Mouse (Mus musculus): ENCODE measurements at regions not wholly inside any gene's neighbourhood (a gene's known extent, or its start where the extent isn't known, plus 50 kb on each side); places are given as distances from the start of the nearest gene placed in this dataset.

- TF ChIP-seq CTCF (IDR thresholded peaks at IDR 0.05 in 2 of 3, conservative IDR thresholded peaks at IDR 0.05 in 1 of 3; ENCODE audit: control insufficient read depth in 1 of 3, insufficient read depth in 1 of 3, low read depth in 2 of 3, low read length in 3 of 3, poor library complexity in 1 of 3, severe bottlenecking in 1 of 3) (no peak), POLR2A (IDR thresholded peaks at IDR 0.05; ENCODE audit: control insufficient read depth in 1 of 2, insufficient read depth in 1 of 2, low read depth in 1 of 2, low read length in 2 of 2, poor library complexity in 1 of 2) (no peak), SIN3A (IDR thresholded peaks at IDR 0.05; ENCODE audit: low read length) (no peak), MXI1 (IDR thresholded peaks at IDR 0.05; ENCODE audit: low read depth, low read length) (no peak), TAL1 (IDR thresholded peaks at IDR 0.05; ENCODE audit: low read length) (no peak), CHD2 (IDR thresholded peaks at IDR 0.05; ENCODE audit: low read length) (no peak), MEF2A (IDR thresholded peaks at IDR 0.05; ENCODE audit: extremely low read depth, insufficient replicate concordance, low read depth, low read length, poor library complexity, severe bottlenecking) (no peak), POLR2AphosphoS5 (IDR thresholded peaks at IDR 0.05; ENCODE audit: borderline replicate concordance, low read depth, low read length) (no peak), MYC (IDR thresholded peaks at IDR 0.05; ENCODE audit: low read depth, low read length) (no peak), ZC3H11A (IDR thresholded peaks at IDR 0.05; ENCODE audit: low read depth, low read length) (no peak), BHLHE40 (IDR thresholded peaks at IDR 0.05; ENCODE audit: borderline replicate concordance, low read depth, low read length) (no peak), RAD21 (IDR thresholded peaks at IDR 0.05; ENCODE audit: low read depth, low read length) (no peak)
These were observed 167.0 kb upstream of the Kit start for GRCm38 (mm10) chr5:75407686-75408085.

Data from MEL (cell line).